Mouse (Mus musculus) testis, adult 2 months (tissue): ENCODE measurements around the gene Zfp809.

ENCODE experiments used
- CTCF ChIP-seq: fragments of 200-500 bp; IDR thresholded peaks from 2 replicates; pipeline ENCODE4 v1.5.1; 2012; ENCODE audit warnings: low read depth, mild to moderate bottlenecking, inconsistent platforms, low read length, moderate library complexity; ENCODE audit not compliant: control insufficient read depth, insufficient read depth, insufficient replicate concordance
- POLR2A ChIP-seq: fragments of 200-500 bp; IDR thresholded peaks from 2 replicates; pipeline ENCODE4 v1.6.1; 2012; ENCODE audit warnings: low read depth, mild to moderate bottlenecking, inconsistent platforms, low read length, moderate library complexity; ENCODE audit not compliant: control insufficient read depth

DNA sequence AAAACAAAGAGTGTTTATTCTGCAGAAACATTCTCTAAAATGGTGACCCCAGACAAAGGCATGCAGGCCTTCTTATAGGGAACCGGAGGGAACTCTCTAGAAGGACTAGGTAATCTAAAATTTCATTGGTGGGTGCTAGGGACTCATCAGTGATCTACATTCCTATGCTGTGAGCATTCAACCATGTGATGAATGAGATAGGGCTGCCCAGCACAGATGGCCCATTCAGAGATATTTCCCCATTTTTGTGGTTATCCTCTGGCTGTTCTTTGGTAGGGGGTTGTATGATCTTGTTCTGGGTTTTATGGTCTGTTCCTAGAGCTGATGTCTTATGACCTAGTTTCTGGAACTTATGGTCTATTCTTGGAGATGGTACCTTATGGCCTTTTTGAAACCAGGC lies 43.4 kb downstream of the Zfp809 start:
- TF ChIP-seq CTCF: no peak
- no peak for TF ChIP-seq POLR2A
